Mouse (Mus musculus) subcutaneous adipose tissue, adult 2 months (tissue): ENCODE data around the gene Lilra5. TPM values are rescaled to one million over a fixed set of nuclear protein-coding genes. Genes with fewer than 3 reads are reported as not detected.

Experiments
- polyA plus RNA-seq: library from polyadenylated mRNA; depleted of rRNA; stranded (reverse); fragments of >200 nt; gene quantifications from 2 replicates; pipeline ENCODE4 v1.2.3, GENCODE M21; 2012; ENCODE audit warnings: low replicate concordance; rRNA removed

Gene Lilra5
- polyA plus RNA-seq, result 0.67 and 0.83 TPM in 2 replicates

DNA sequence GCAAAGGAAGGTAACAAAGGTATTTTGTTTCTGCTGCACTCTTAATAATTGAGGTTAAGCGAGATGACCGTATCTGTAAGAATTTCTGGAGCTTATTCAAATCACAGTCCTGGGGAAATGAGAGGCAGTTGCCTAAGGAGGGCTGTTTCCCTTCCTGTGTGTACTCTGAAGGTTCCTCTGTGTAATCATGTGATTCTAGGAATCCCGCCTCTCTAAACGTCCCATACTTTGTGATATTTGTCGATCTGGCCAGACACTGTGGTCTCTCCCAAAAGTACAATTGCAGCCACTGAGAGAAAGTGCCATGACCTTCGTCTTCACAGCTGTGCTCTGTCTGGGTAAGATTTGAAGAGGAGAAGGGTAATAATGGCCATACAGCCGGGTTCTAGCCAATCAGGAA lies at the start of gene Lilra5:
Lilra5 (plus strand) TSS at position 301 of the 400 bp plus-strand sequence.

Other genes starting within 250 kb of the Lilra5 start
- 5.4 and 8.7 TPM in 2 replicates for gene Lair1, start 174.6 kb upstream of the Lilra5 start, polyA plus RNA-seq
- 2.3 and 2.9 TPM in 2 replicates for gene Ttyh1, start 118.3 kb upstream of the Lilra5 start, polyA plus RNA-seq
- 418 and 712 TPM in 2 replicates for gene Leng8, start 100.7 kb upstream of the Lilra5 start, polyA plus RNA-seq
- gene Leng9, start 87.4 kb upstream of the Lilra5 start, polyA plus RNA-seq, result 5.6 and 7.2 TPM in 2 replicates
- 30.0 and 62.7 TPM in 2 replicates for gene Cdc42ep5, start 72.9 kb upstream of the Lilra5 start, polyA plus RNA-seq
- 0.86 and 3.1 TPM in 2 replicates for gene Ncr1, start 100.0 kb downstream of the Lilra5 start, polyA plus RNA-seq
- not detected in 2 replicates for gene Gp6, start 160.0 kb downstream of the Lilra5 start, polyA plus RNA-seq
- gene Rdh13, start 207.9 kb downstream of the Lilra5 start, polyA plus RNA-seq, result 15.7 and 23.9 TPM in 2 replicates
- 1.5 and 11.2 TPM in 2 replicates for gene Eps8l1, start 222.9 kb downstream of the Lilra5 start, polyA plus RNA-seq